Mouse (Mus musculus) lung, adult 2 months (tissue): ENCODE data around the gene Epb41l4b.

Experiments
- CTCF ChIP-seq: fragments of 200-500 bp; IDR thresholded peaks from 2 replicates; pipeline ENCODE4 v1.5.1; 2011; ENCODE audit warnings: mild to moderate bottlenecking, low read length, control low read depth; ENCODE audit not compliant: insufficient read depth
- POLR2A ChIP-seq: fragments of 200-500 bp; IDR thresholded peaks from 2 replicates; pipeline ENCODE4 v1.6.1; 2011; ENCODE audit warnings: low read depth, mild to moderate bottlenecking, control low read depth, low read length, borderline replicate concordance; ENCODE audit errors: extremely low read depth

- no peak for TF ChIP-seq POLR2A
- TF ChIP-seq CTCF, result no peak
Measured at GRCm38 (mm10) chr4:56943258-56943657, 200.0 kb downstream of the Epb41l4b start.
